Mouse (Mus musculus) kidney, embryonic 14.5 days (tissue): ENCODE results near the gene Osbpl5. TPM values are rescaled to one million over a fixed set of nuclear protein-coding genes. Genes with fewer than 3 reads are reported as not detected.

Source experiments
- ATAC-seq: fragments of 200-750 bp; cut with Nextera tagmentation; 2 replicates; pipeline ENCODE4 v1.8.0; 2017; ENCODE audit warnings: moderate number of reproducible peaks, mild to moderate bottlenecking, moderate TSS enrichment, moderate library complexity; ENCODE audit not compliant: low FRiP score, low TSS enrichment
- H3K27ac ChIP-seq: fragments of 300-500 bp; sonication (generic); 2 replicates; pipeline ENCODE4 v1.5.1; 2014; ENCODE audit warnings: low read depth, mild to moderate bottlenecking, low read length, moderate library complexity, mixed read lengths
- H3K27me3 ChIP-seq: fragments of 300-500 bp; sonication (generic); 2 replicates; pipeline ENCODE4 v1.6.1; 2014; ENCODE audit warnings: mild to moderate bottlenecking, low read length; ENCODE audit not compliant: control insufficient read depth, insufficient read depth
- H3K36me3 ChIP-seq: fragments of 300-500 bp; sonication (generic); 2 replicates; pipeline ENCODE4 v1.6.1; 2014; ENCODE audit warnings: low read length, mixed read lengths; ENCODE audit not compliant: control insufficient read depth, insufficient read depth
- H3K4me1 ChIP-seq: fragments of 300-500 bp; sonication (generic); 2 replicates; pipeline ENCODE4 v1.6.1; 2014; ENCODE audit warnings: low read length, mixed read lengths; ENCODE audit not compliant: control insufficient read depth, insufficient read depth
- H3K4me2 ChIP-seq: fragments of 300-500 bp; sonication (generic); replicated peaks from 2 replicates; pipeline ENCODE4 v1.6.1; 2014; ENCODE audit warnings: low read depth, mild to moderate bottlenecking, low read length
- H3K4me3 ChIP-seq: fragments of 300-500 bp; sonication (generic); 2 replicates; pipeline ENCODE4 v1.5.1; 2014; ENCODE audit warnings: mild to moderate bottlenecking, low read length
- H3K9ac ChIP-seq: fragments of 300-500 bp; sonication (generic); 2 replicates; pipeline ENCODE4 v1.6.1; 2014; ENCODE audit warnings: low read depth, mild to moderate bottlenecking, low read length, moderate library complexity
- H3K9me3 ChIP-seq: fragments of 300-500 bp; sonication (generic); 2 replicates; pipeline ENCODE4 v1.6.1; 2016; ENCODE audit warnings: low read length; ENCODE audit not compliant: control insufficient read depth
- WGBS: fragments of 180-500 bp; shearing (Covaris S2); extraction: QIAGEN DNeasy Blood & Tissue Kit; methylation state at CpG from one replicate; pipeline ENCODE4 v1.1.7; 2014; 5-methylcytosine and 5-hydroxymethylcytosine counted together
- polyA plus RNA-seq: library from polyadenylated mRNA; unstranded; fragments of >200 nt; fragmentation: Nextera tagmentation; extraction: Ambion mirVana; gene quantifications from 2 replicates; pipeline ENCODE4 v1.2.1, GENCODE M21; 2014

The Osbpl5 gene
- polyA plus RNA-seq, 1 experiment from 2014 or later: 30.7 TPM

GRCm38 (mm10) chr7:143783378-143783995, 26.7 kb upstream of the Osbpl5 start:
- Histone ChIP-seq H3K9me3 (no peaks in the 10 kb centered on the region), H3K27ac (peak overlapping the region; percentile 85), H3K36me3 (no peaks in the 10 kb centered on the region), H3K4me2 (peak overlapping the region; percentile 52), H3K9ac (peak overlapping the region; percentile 36), H3K27me3 (no peaks in the 10 kb centered on the region), H3K4me1 (peaks cover 16% of the 10 kb centered on the region), H3K4me3 (peak overlapping the region; percentile 36)
- 29% methylated on average over 4 of the region's 6 CpGs for WGBS
- ATAC-seq: peak; percentile 77

DNA sequence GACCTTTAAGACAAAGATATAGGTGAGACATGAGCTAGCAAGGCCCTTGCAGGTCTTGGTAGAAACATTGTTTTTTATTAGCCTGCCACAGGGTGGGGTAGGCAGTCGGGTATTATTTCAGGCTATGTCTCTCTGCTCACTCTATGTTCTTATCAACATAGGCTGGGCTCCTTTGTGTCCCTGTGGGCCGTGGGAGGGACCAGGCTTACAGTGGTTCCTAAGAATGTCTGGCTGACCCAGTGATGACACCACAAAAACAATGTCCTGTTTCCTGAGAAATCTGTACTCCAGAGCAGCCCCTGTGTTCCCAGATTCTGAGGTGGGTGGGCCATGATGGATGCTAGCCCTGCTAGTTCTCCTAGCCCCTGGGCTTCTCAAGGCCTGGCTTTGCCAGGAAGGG, 20.6 kb upstream of the Osbpl5 start:
- ATAC-seq: no peak
- H3K4me1 ChIP-seq: 0 out of 2 replicates have a peak, but pooled peaks cover 2% of the 10 kb centered on the region

GRCm38 (mm10) chr7:143776137-143776536, 19.4 kb upstream of the Osbpl5 start:
- no peak overlapping the region for H3K4me2 ChIP-seq
- 0 out of 2 replicates have a peak, but pooled peaks cover 2% of the 10 kb centered on the region for H3K4me1 ChIP-seq
- no peaks in the 10 kb centered on the region for H3K27me3 ChIP-seq
- 35% methylated on average over 3 of the region's 3 CpGs for WGBS
- H3K4me3 ChIP-seq: no peak overlapping the region
- no peaks in the 10 kb centered on the region for H3K36me3 ChIP-seq
- no peak overlapping the region for H3K27ac ChIP-seq
- H3K9ac ChIP-seq: no peak overlapping the region
- no peak for ATAC-seq
- H3K9me3 ChIP-seq: peaks cover 3% of the 10 kb centered on the region; the same call in 1 of the 2 replicates

More for the DNA sequence above, 20.6 kb upstream of the Osbpl5 start:
- 59% methylated on average over 2 of the region's 2 CpGs for WGBS
- H3K4me3 ChIP-seq: no peak overlapping the region
- no peak overlapping the region for H3K4me2 ChIP-seq
- no peaks in the 10 kb centered on the region for H3K27me3 ChIP-seq
- H3K27ac ChIP-seq: no peak overlapping the region
- no peaks in the 10 kb centered on the region for H3K36me3 ChIP-seq
- no peak overlapping the region for H3K9ac ChIP-seq
- H3K9me3 ChIP-seq: no peaks in the 10 kb centered on the region

DNA sequence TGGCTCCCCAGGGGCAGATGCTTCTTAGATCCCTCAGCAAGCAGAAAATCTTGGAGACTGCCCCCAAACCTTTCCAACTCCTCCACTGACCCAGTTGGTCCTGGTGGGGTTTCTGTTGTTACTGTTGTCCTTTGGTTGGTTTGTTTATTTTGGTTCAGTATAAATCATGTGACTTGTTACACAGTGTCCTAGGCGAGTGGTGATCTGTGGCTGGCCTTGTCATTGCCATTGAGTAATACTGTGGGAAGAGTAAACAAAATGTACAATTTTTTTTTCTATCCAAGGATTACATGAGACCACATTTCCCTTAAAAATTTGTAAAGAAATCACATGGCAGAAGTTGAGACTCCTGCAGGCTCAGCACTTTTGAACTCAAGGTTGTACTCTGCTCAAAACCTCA, 12.7 kb upstream of the Osbpl5 start:
- ATAC-seq: no peak

GRCm38 (mm10) chr7:143768267-143768666, 11.5 kb upstream of the Osbpl5 start:
- no peak overlapping the region for H3K27ac ChIP-seq
- no peak for ATAC-seq
- H3K4me2 ChIP-seq: no peak overlapping the region
- H3K27me3 ChIP-seq: peaks cover 7% of the 10 kb centered on the region; the same call in 1 of the 2 replicates
- H3K4me1 ChIP-seq: no peaks in the 10 kb centered on the region
- H3K9ac ChIP-seq: no peak overlapping the region
- H3K36me3 ChIP-seq: no peaks in the 10 kb centered on the region
- WGBS: 75% methylated on average over 6 of the region's 6 CpGs
- H3K4me3 ChIP-seq: no peak overlapping the region
- peaks cover 3% of the 10 kb centered on the region; the same call in 1 of the 2 replicates for H3K9me3 ChIP-seq

More for the DNA sequence above, 12.7 kb upstream of the Osbpl5 start:
- Histone ChIP-seq H3K4me1 (no peaks in the 10 kb centered on the region), H3K9me3 (peaks cover 3% of the 10 kb centered on the region; the same call in 1 of the 2 replicates), H3K27me3 (peaks cover 7% of the 10 kb centered on the region; the same call in 1 of the 2 replicates), H3K36me3 (no peaks in the 10 kb centered on the region), H3K4me3 (no peak overlapping the region), H3K9ac (no peak overlapping the region), H3K27ac (no peak overlapping the region), H3K4me2 (no peak overlapping the region)
- 35% methylated on average over 1 of the region's 1 CpGs for WGBS

GRCm38 (mm10) chr7:143766893-143767292, 10.1 kb upstream of the Osbpl5 start, which contains the start of gene Mrgprg:
Mrgprg (minus strand) TSS chr7:143766993.
- H3K9me3 ChIP-seq: no peaks in the 10 kb centered on the region
- H3K9ac ChIP-seq: no peak within 1 kb of the TSS
- peaks cover 11% of the 10 kb centered on the region; the same call in 1 of the 2 replicates for H3K27me3 ChIP-seq
- ATAC-seq: no peak
- H3K4me2 ChIP-seq: no peak within 1 kb of the TSS
- no peak within 1 kb of the TSS for H3K27ac ChIP-seq
- no peak within 1 kb of the TSS for H3K4me3 ChIP-seq
- no peaks in the 10 kb centered on the region for H3K36me3 ChIP-seq
- WGBS: 35% methylated on average over 6 of the region's 6 CpGs
- no peaks in the 10 kb centered on the region for H3K4me1 ChIP-seq

DNA sequence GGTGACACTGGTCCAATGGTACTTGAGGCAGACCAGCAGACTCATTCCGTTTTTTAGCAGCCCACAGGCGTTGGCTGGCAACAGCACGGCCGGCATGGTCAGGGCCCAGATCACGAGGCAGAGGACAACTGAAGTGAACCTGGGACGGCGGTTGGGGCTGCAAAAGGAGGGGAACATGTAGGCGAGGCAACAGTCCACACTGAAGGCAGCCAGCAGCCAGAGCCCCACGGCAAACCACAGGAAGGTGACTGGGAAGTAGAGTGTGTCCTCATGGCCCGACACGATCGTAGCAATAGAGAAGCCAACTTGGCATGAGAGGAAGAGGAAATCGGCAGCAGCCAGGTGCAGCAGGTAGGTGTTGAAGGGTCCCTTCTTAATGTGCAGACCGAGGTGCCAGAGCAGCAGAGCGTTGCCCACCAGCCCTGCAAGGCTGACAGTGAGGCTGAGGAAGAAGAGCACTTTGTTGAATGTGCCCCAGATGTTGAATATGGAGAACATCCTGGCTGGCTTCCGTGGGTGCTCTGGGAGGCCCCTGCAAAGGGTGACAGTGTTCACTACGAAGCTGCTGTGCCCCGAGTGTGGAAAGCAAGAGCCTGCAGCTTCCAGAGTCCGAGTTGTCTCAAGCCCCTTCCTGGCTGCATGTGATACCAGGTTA, 8.2 kb upstream of the Osbpl5 start:
- ATAC-seq: no peak
- Histone ChIP-seq H3K4me1 (no peaks in the 10 kb centered on the region), H3K4me3 (no peak overlapping the region), H3K4me2 (no peak overlapping the region), H3K27ac (no peak overlapping the region), H3K36me3 (no peaks in the 10 kb centered on the region), H3K9me3 (no peaks in the 10 kb centered on the region), H3K9ac (no peak overlapping the region), H3K27me3 (peaks cover 11% of the 10 kb centered on the region; the same call in 1 of the 2 replicates)
- 74% methylated on average over 19 of the region's 19 CpGs for WGBS

DNA sequence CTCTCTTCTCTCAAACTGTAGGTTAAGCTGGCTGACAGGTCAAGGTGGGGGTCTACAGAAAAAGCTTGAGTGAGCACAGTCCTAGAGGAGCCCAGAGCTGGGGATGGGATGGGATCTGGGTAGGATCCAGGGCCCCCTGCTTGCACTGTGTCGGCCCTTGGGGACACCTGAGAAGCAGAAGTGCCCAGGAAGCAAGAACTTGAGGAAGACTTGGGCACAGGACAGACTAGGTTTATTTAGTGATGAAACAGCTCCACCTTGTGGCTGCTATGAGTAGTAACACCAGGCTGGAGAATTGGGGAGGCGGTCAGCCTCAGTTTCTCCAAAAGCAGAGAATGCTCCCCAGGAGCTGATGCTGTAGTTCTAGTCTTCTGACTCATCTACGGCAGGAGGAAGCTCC, 7.0 kb upstream of the Osbpl5 start:
- H3K36me3 ChIP-seq: no peaks in the 10 kb centered on the region
- 18% methylated on average over 3 of the region's 3 CpGs for WGBS
- no peaks in the 10 kb centered on the region for H3K4me1 ChIP-seq
- ATAC-seq: 0 out of 2 replicates have a peak, but pooled peaks have one; percentile 72
- H3K9ac ChIP-seq: no peak overlapping the region
- H3K4me2 ChIP-seq: no peak overlapping the region
- H3K27ac ChIP-seq: no peak overlapping the region
- H3K9me3 ChIP-seq: no peaks in the 10 kb centered on the region
- no peak overlapping the region for H3K4me3 ChIP-seq
- peaks cover 11% of the 10 kb centered on the region; the same call in 1 of the 2 replicates for H3K27me3 ChIP-seq

DNA sequence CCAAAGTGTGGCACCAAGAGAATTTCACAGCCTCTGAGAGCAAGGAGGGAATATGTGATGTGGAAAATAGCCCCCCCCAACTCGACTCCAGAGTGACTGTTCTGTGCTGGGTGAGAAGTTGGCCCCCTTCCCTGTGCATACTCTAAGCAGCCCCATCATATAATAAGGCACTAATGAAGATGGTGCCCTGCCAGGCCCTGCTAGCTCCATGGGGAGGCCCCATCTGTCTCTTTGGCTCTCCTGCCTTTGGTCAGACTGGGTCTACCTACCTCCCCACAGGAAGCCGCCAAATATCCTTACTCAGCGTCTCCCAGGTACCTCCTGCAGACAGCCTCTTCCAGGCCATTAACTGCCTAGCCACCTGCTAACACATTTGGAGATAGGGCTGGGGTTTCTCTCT, 2.2 kb upstream of the Osbpl5 start:
- WGBS: 54% methylated on average over 3 of the region's 3 CpGs
- Histone ChIP-seq H3K27ac (no peak overlapping the region), H3K4me3 (no peak overlapping the region), H3K27me3 (peaks cover 10% of the 10 kb centered on the region), H3K36me3 (no peaks in the 10 kb centered on the region), H3K9ac (no peak overlapping the region), H3K4me1 (0 out of 2 replicates have a peak, but pooled peaks cover 4% of the 10 kb centered on the region), H3K9me3 (no peaks in the 10 kb centered on the region), H3K4me2 (no peak overlapping the region)
- ATAC-seq: no peak
